Mouse (Mus musculus): ENCODE data around the gene Aqp6. TPM values are rescaled to one million over a fixed set of nuclear protein-coding genes. Genes with fewer than 3 reads are reported as not detected.

The Aqp6 gene
- polyA plus RNA-seq, 1 experiment from 2014 or later: 0.68 TPM

DNA sequence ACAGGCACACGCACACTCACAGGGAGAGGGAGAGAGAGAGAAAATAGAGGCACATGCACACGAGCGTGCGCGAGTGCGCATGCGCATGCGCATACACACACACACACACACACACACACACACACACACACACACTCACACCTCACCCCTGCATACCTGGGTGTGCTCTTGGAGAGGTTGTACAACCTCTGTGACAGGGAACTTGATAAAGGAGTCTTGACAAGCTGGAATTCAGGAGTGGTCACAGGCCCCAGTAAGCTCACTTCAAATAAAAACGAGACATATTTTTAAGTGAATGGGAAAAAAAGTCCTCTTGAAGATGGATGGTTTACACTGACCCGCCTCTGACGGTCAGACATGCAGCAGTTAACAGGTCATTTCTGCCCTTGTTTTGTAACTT lies 20.9 kb downstream of the Aqp6 start:
- ATAC-seq: no peak
- Histone ChIP-seq H3K27ac (ENCODE audit: low read depth, low read length) (no peak overlapping the region), H3K9ac (ENCODE audit: low read depth, low read length) (no peak overlapping the region), H3K4me1 (ENCODE audit: control insufficient read depth, insufficient read depth, low read depth, low read length) (no peaks in the 10 kb centered on the region), H3K4me2 (ENCODE audit: low read length) (no peak overlapping the region), H3K9me3 (ENCODE audit: control insufficient read depth, low read length) (no peaks in the 10 kb centered on the region), H3K4me3 (ENCODE audit: low read length) (no peak overlapping the region), H3K27me3 (replicated peaks; ENCODE audit: control insufficient read depth, insufficient read depth, low read length) (no peaks in the 10 kb centered on the region), H3K36me3 (ENCODE audit: control insufficient read depth, insufficient read depth, low read length) (peaks cover 4% of the 10 kb centered on the region; the same call in 1 of the 2 replicates)
- 92% methylated on average over 11 of the region's 11 CpGs for WGBS

DNA sequence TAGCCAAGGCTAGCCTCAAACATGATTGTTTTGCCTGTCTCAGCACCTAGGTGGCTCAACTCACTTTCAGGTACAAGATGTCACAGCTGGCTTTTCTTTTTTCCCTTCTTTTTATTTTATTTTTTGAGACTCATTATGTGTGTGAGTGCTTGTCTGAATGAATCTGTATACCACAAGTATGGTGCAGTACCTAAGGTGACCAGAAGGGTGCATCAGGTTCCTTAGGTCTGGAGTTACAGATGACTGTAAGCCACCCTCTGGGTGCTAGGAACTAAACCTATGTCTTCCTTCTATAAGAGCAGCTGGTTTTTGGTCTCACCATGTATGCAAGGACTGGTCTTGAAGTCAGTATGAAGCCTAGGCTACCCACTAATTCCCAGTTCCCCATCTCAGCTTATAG lies 30.4 kb downstream of the Aqp6 start:
- no peak overlapping the region for H3K4me2 ChIP-seq (ENCODE audit: low read length)
- peaks cover 13% of the 10 kb centered on the region for H3K36me3 ChIP-seq (ENCODE audit: control insufficient read depth, insufficient read depth, low read length)
- no peak overlapping the region for H3K9ac ChIP-seq (ENCODE audit: low read depth, low read length)
- no peaks in the 10 kb centered on the region for H3K9me3 ChIP-seq (ENCODE audit: control insufficient read depth, low read length)
- no peaks in the 10 kb centered on the region for H3K27me3 ChIP-seq (replicated peaks; ENCODE audit: control insufficient read depth, insufficient read depth, low read length)
- no peak for ATAC-seq
- H3K4me1 ChIP-seq (ENCODE audit: control insufficient read depth, insufficient read depth, low read depth, low read length): no peaks in the 10 kb centered on the region
- no peak overlapping the region for H3K27ac ChIP-seq (ENCODE audit: low read depth, low read length)
- no peak overlapping the region for H3K4me3 ChIP-seq (ENCODE audit: low read length)

DNA sequence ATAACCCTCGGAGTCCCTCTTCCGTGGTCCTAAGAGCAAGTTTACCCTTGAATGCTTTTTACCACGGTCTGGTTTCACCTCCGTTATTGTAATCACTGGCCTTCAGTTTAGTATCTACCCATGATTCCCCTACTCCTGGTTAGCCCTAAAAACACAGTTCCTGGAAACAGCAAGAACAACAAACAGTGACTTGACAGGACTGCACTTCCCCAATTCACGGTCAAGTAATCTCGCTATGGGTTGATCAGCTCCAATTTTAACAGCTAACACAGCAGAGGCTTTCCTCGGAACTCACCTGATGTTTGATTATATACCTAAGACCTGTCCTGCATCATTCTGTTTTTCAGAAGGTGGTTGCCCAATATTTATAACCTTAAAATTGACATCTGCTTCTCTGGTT lies 33.5 kb downstream of the Aqp6 start:
- Histone ChIP-seq H3K27me3 (replicated peaks; ENCODE audit: control insufficient read depth, insufficient read depth, low read length) (no peaks in the 10 kb centered on the region), H3K4me3 (ENCODE audit: low read length) (no peak overlapping the region), H3K9ac (ENCODE audit: low read depth, low read length) (no peak overlapping the region), H3K4me2 (ENCODE audit: low read length) (no peak overlapping the region), H3K9me3 (ENCODE audit: control insufficient read depth, low read length) (no peaks in the 10 kb centered on the region), H3K36me3 (ENCODE audit: control insufficient read depth, insufficient read depth, low read length) (peaks cover 13% of the 10 kb centered on the region), H3K4me1 (ENCODE audit: control insufficient read depth, insufficient read depth, low read depth, low read length) (peaks cover 6% of the 10 kb centered on the region), H3K27ac (ENCODE audit: low read depth, low read length) (no peak overlapping the region)
- ATAC-seq: no peak
- WGBS: 92% methylated on average over 7 of the region's 7 CpGs

DNA sequence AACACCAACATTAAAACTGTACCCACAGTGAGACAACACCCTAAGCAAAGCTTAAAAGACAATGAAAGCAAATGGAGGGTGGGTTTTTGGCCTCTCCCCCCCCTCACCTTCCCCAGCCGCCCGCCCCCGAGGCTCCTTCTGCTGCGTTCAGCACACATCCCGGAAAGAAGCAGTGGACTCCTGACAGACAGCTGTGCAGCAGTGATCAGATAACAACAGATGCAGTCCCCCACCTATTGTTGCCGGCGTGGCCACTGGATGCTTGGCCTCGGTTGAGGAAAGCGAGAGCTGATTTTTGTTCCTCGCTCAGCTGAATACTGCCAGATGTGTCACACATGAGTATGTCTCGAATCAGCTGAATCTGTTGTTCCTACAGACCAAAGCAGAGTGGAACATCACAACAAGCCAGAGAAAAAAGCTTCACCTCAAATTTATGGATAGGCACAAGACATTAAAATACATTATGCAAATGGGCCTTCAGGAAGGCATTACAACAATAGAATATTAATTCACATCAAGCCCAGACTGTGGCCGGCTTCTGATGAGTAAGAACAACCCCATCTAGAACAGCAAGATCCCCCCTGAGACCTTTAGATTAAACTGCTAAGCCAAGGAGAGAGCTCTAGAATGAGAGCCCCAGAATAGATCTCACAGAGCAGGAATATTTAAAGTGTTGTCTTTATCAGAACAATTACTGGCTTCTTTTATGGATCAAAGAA lies 36.4 kb downstream of the Aqp6 start:
- Histone ChIP-seq H3K4me3 (ENCODE audit: low read length) (no peak overlapping the region), H3K27me3 (replicated peaks; ENCODE audit: control insufficient read depth, insufficient read depth, low read length) (no peaks in the 10 kb centered on the region), H3K36me3 (ENCODE audit: control insufficient read depth, insufficient read depth, low read length) (0 out of 2 replicates have a peak, but pooled peaks cover 1% of the 10 kb centered on the region), H3K4me2 (ENCODE audit: low read length) (peak overlapping the region; percentile 24), H3K9me3 (ENCODE audit: control insufficient read depth, low read length) (no peaks in the 10 kb centered on the region), H3K27ac (ENCODE audit: low read depth, low read length) (peak overlapping the region; percentile 70), H3K4me1 (ENCODE audit: control insufficient read depth, insufficient read depth, low read depth, low read length) (peaks cover 8% of the 10 kb centered on the region), H3K9ac (ENCODE audit: low read depth, low read length) (peak overlapping the region; percentile 33)
- WGBS: 35% methylated on average over 12 of the region's 12 CpGs
- ATAC-seq: no peak

DNA sequence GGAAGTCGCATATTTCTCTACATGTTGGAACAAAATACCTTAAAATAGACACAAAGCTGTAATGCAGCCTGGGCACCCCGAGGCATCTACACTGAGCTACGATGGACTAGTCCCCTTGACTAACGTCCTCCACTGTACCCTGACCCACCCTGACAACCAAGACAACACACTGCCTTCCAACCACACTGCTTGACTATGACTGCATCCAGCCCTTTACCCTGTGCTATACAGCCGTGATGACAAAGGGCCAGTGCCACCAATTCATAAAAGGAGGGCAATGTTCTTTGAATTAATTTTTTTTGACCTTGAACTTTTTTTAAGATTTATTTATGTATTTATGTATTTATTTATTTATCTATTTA lies 36.9 kb downstream of the Aqp6 start:
- H3K36me3 ChIP-seq (ENCODE audit: control insufficient read depth, insufficient read depth, low read length): no peaks in the 10 kb centered on the region
- ATAC-seq: no peak
- H3K27ac ChIP-seq (ENCODE audit: low read depth, low read length): peak overlapping the region; percentile 70; the same call in 1 of the 2 replicates
- H3K4me3 ChIP-seq (ENCODE audit: low read length): no peak overlapping the region
- H3K9me3 ChIP-seq (ENCODE audit: control insufficient read depth, low read length): no peaks in the 10 kb centered on the region
- no peak overlapping the region for H3K9ac ChIP-seq (ENCODE audit: low read depth, low read length)
- H3K4me1 ChIP-seq (ENCODE audit: control insufficient read depth, insufficient read depth, low read depth, low read length): peaks cover 11% of the 10 kb centered on the region
- WGBS: 66% methylated on average over 5 of the region's 5 CpGs
- no peak overlapping the region for H3K4me2 ChIP-seq (ENCODE audit: low read length)
- H3K27me3 ChIP-seq (replicated peaks; ENCODE audit: control insufficient read depth, insufficient read depth, low read length): no peaks in the 10 kb centered on the region

DNA sequence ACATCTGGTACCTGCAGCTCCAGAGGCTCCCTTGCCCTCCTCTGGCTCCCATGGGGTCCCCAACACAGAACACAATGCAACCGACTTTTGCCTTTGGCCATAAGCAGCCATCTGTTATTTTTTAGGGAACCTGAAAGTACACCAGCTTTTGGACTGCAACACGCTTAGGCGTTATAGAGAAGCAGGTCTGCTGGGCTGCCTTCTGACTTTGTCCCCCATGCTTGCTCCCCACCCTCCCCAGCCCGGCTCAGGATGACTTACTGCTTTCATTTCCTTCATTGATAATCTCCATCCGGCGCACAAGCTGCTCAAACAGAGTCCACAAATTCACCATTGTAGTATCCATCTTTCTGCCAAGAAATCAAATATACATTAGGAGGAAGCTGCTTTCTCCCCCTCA lies 41.4 kb downstream of the Aqp6 start:
- Histone ChIP-seq H3K4me1 (ENCODE audit: control insufficient read depth, insufficient read depth, low read depth, low read length) (peaks cover 19% of the 10 kb centered on the region), H3K27ac (ENCODE audit: low read depth, low read length) (no peak overlapping the region; the same call in 1 of the 2 replicates), H3K36me3 (ENCODE audit: control insufficient read depth, insufficient read depth, low read length) (no peaks in the 10 kb centered on the region), H3K27me3 (replicated peaks; ENCODE audit: control insufficient read depth, insufficient read depth, low read length) (no peaks in the 10 kb centered on the region), H3K9me3 (ENCODE audit: control insufficient read depth, low read length) (no peaks in the 10 kb centered on the region), H3K4me2 (ENCODE audit: low read length) (no peak overlapping the region; the same call in 1 of the 2 replicates), H3K9ac (ENCODE audit: low read depth, low read length) (no peak overlapping the region), H3K4me3 (ENCODE audit: low read length) (no peak overlapping the region)
- 59% methylated on average over 6 of the region's 6 CpGs for WGBS
- ATAC-seq: no peak

DNA sequence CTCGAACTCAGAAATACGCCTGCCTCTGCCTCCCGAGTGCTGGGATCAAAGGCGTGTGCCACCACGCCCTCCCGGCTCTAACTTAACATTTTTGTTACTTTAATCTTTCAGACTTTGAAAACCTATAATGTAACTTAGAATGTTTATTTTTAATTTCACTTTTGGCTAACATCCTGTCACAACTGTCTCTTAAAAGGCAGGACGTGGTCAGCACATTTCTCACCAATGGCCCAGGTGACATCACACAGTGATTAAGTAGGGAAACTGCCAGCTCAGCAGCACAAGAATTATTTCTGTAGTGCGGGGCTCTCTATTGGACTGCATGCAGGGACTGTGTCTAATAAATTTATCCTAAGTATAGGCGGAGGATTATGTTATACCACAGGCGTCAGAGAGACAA lies 42.6 kb downstream of the Aqp6 start:
- H3K27me3 ChIP-seq (replicated peaks; ENCODE audit: control insufficient read depth, insufficient read depth, low read length): no peaks in the 10 kb centered on the region
- H3K4me2 ChIP-seq (ENCODE audit: low read length): no peak overlapping the region
- peaks cover 28% of the 10 kb centered on the region for H3K4me1 ChIP-seq (ENCODE audit: control insufficient read depth, insufficient read depth, low read depth, low read length)
- 0 out of 2 replicates have a peak overlapping the region, but pooled peaks have one; percentile 31 for H3K27ac ChIP-seq (ENCODE audit: low read depth, low read length)
- H3K9me3 ChIP-seq (ENCODE audit: control insufficient read depth, low read length): no peaks in the 10 kb centered on the region
- no peaks in the 10 kb centered on the region for H3K36me3 ChIP-seq (ENCODE audit: control insufficient read depth, insufficient read depth, low read length)
- WGBS: 64% methylated on average over 10 of the region's 10 CpGs
- no peak for ATAC-seq
- H3K9ac ChIP-seq (ENCODE audit: low read depth, low read length): no peak overlapping the region; the same call in 1 of the 2 replicates
- H3K4me3 ChIP-seq (ENCODE audit: low read length): no peak overlapping the region

DNA sequence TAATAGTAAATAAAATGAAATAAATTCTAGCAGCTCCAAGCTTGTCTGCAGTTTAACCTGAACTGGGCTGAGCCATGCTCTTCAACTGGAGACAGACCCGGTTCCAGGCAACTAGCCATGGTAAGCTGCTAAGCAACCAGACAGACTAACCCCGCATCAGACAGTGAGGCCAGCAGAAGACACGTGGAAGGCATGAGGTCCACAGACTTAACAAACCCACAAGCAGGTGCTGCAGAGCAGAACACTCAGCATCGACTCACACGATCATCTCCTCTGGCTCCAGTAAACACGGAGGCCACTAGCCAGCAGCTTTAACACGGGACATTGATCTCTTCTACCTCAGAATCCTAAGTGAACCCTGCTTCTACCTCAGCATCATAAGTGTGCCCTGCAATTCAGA lies 43.6 kb downstream of the Aqp6 start:
- Histone ChIP-seq H3K9ac (ENCODE audit: low read depth, low read length) (peak overlapping the region; percentile 48; the same call in 1 of the 2 replicates), H3K4me2 (ENCODE audit: low read length) (peak overlapping the region; percentile 31)
- ATAC-seq: peak; percentile 56; the same call in 1 of the 2 replicates

DNA sequence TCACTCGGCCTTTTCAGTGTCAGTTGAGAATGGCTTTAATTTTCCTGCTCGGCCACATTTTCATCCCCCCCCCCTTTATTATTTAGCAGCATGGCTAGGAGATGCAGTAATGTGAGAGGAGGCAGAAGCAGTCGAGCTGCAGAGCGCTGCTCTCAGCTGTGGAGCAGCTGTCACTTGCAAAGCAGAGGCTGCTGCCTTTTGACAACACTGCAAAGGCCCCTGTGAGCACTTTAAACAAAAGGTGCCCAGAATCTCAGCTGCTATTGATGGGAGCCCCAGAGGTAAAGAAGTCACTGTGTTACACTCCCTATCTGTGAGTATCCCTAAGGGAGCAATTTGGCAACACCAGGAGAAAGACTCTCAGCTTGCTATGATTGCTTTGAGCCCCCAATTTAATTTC lies 47.1 kb downstream of the Aqp6 start:
- WGBS: 22% methylated on average over 4 of the region's 4 CpGs
- H3K4me2 ChIP-seq (ENCODE audit: low read length): peak overlapping the region; percentile 25; the same call in 1 of the 2 replicates
- no peaks in the 10 kb centered on the region for H3K36me3 ChIP-seq (ENCODE audit: control insufficient read depth, insufficient read depth, low read length)
- 0 out of 2 replicates have a peak overlapping the region, but pooled peaks have one; percentile 3 for H3K9ac ChIP-seq (ENCODE audit: low read depth, low read length)
- no peaks in the 10 kb centered on the region for H3K9me3 ChIP-seq (ENCODE audit: control insufficient read depth, low read length)
- H3K27me3 ChIP-seq (replicated peaks; ENCODE audit: control insufficient read depth, insufficient read depth, low read length): no peaks in the 10 kb centered on the region
- ATAC-seq: 0 out of 2 replicates have a peak, but pooled peaks have one; percentile 15
- no peak overlapping the region for H3K4me3 ChIP-seq (ENCODE audit: low read length)
- H3K27ac ChIP-seq (ENCODE audit: low read depth, low read length): peak overlapping the region; percentile 72
- peaks cover 38% of the 10 kb centered on the region for H3K4me1 ChIP-seq (ENCODE audit: control insufficient read depth, insufficient read depth, low read depth, low read length)

More for the DNA sequence above, 43.6 kb downstream of the Aqp6 start:
- H3K9me3 ChIP-seq (ENCODE audit: control insufficient read depth, low read length): no peaks in the 10 kb centered on the region
- H3K4me1 ChIP-seq (ENCODE audit: control insufficient read depth, insufficient read depth, low read depth, low read length): peaks cover 35% of the 10 kb centered on the region
- H3K36me3 ChIP-seq (ENCODE audit: control insufficient read depth, insufficient read depth, low read length): no peaks in the 10 kb centered on the region
- peak overlapping the region; percentile 39 for H3K27ac ChIP-seq (ENCODE audit: low read depth, low read length)
- no peak overlapping the region for H3K4me3 ChIP-seq (ENCODE audit: low read length)
- WGBS: 23% methylated on average over 7 of the region's 7 CpGs
- H3K27me3 ChIP-seq (replicated peaks; ENCODE audit: control insufficient read depth, insufficient read depth, low read length): no peaks in the 10 kb centered on the region

Measured in hindbrain, embryonic 16.5 days (tissue).